Mouse (Mus musculus): ENCODE results near the gene Itga3.

Itga3 gene

GRCm38 (mm10) chr11:95006038-95006437 is 70.6 kb downstream of the Itga3 start:
- no peak for DNase-seq (ENCODE audit: extremely low spot score, low spot score)

GRCm38 (mm10) chr11:95004937-95005198 is 71.7 kb downstream of the Itga3 start:
- DNase-seq (ENCODE audit: extremely low spot score, low spot score), result no peak

GRCm38 (mm10) chr11:95004136-95004936 is 72.3 kb downstream of the Itga3 start:
- no peak for DNase-seq (ENCODE audit: extremely low spot score, low spot score)

- no peak for DNase-seq (ENCODE audit: extremely low spot score, low spot score)
Observed at GRCm38 (mm10) chr11:95002705-95003104, 73.9 kb downstream of the Itga3 start.

- DNase-seq (ENCODE audit: extremely low spot score, low spot score), result no peak
Observed at GRCm38 (mm10) chr11:95001584-95002347, 74.8 kb downstream of the Itga3 start.

GRCm38 (mm10) chr11:95001058-95001457 is 75.5 kb downstream of the Itga3 start:
- DNase-seq (ENCODE audit: extremely low spot score, low spot score), result peak; percentile 77

- no peak for DNase-seq (ENCODE audit: extremely low spot score, low spot score)
Observed at GRCm38 (mm10) chr11:95000548-95000947, 76.1 kb downstream of the Itga3 start.

GRCm38 (mm10) chr11:95000128-95000527 is 76.5 kb downstream of the Itga3 start:
- DNase-seq (ENCODE audit: extremely low spot score, low spot score), result no peak

- no peak for DNase-seq (ENCODE audit: extremely low spot score, low spot score)
Observed at GRCm38 (mm10) chr11:94998041-94998531, 78.5 kb downstream of the Itga3 start.

GRCm38 (mm10) chr11:94997596-94997995 is 79.0 kb downstream of the Itga3 start:
- no peak for DNase-seq (ENCODE audit: extremely low spot score, low spot score)

GRCm38 (mm10) chr11:94996984-94997383 is 79.6 kb downstream of the Itga3 start:
- DNase-seq (ENCODE audit: extremely low spot score, low spot score), result no peak

GRCm38 (mm10) chr11:94996101-94996500 is 80.5 kb downstream of the Itga3 start:
- DNase-seq (ENCODE audit: extremely low spot score, low spot score), result no peak

GRCm38 (mm10) chr11:94994947-94995772 is 81.4 kb downstream of the Itga3 start:
- no peak for DNase-seq (ENCODE audit: extremely low spot score, low spot score)
